Mouse (Mus musculus): Measurements from ENCODE around the gene Aip.

DNA sequence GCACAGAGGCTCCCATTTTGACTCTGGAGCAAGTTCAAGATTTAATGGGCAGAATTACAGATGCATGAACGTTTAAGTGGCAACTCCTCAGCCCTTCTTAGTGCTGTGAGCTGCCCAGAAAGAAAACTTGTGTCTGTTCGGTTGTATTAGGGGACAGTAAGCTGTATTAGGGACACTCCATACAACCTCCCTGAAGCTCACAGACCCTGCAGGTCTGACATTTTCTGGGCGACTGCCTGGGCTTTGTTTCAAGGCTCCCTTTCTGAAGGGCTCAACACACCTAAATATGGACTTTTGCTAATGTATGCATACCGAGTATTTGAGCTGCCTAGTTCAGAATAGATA lies 37.9 kb upstream of the Aip start:
- TF ChIP-seq POLR2A (IDR thresholded peaks at IDR 0.05; ENCODE audit: low read depth, low read length) (no peak), CTCF (IDR thresholded peaks at IDR 0.05; ENCODE audit: extremely low read depth, insufficient read length, insufficient replicate concordance, low read depth, low read length) (no peak)
